Mouse (Mus musculus) embryonic facial prominence, embryonic 11.5 days (tissue): Measurements from ENCODE around the gene Utp11. TPM values are rescaled to one million over a fixed set of nuclear protein-coding genes. Genes with fewer than 3 reads are reported as not detected.

Source experiments
- ATAC-seq: fragments of 200-750 bp; cut with Nextera tagmentation; replicated peaks from 2 replicates; pipeline ENCODE4 v1.8.0; 2017; ENCODE audit warnings: low read depth; ENCODE audit not compliant: insufficient number of reproducible peaks, low FRiP score, low TSS enrichment
- DNase-seq: peaks from one replicate; pipeline ENCODE4 v3.0.0-alpha.2; 2015; ENCODE audit warnings: low spot score
- H3K27ac ChIP-seq: fragments of 300-500 bp; sonication (generic); replicated peaks from 2 replicates; pipeline ENCODE4 v1.5.1; 2014; ENCODE audit warnings: mild to moderate bottlenecking, low read depth, low read length, control low read depth
- H3K27me3 ChIP-seq: fragments of 300-500 bp; sonication (generic); 2 replicates; pipeline ENCODE4 v1.6.1; 2014; ENCODE audit warnings: mild to moderate bottlenecking, low read length, moderate library complexity, mixed read lengths; ENCODE audit not compliant: control insufficient read depth, insufficient read depth
- H3K36me3 ChIP-seq: fragments of 300-500 bp; sonication (generic); replicated peaks from 2 replicates; pipeline ENCODE4 v1.6.1; 2014; ENCODE audit warnings: low read depth, mild to moderate bottlenecking, low read length, moderate library complexity, mixed read lengths; ENCODE audit not compliant: control insufficient read depth, insufficient read depth
- H3K4me1 ChIP-seq: fragments of 300-500 bp; sonication (generic); 2 replicates; pipeline ENCODE4 v1.6.1; 2014; ENCODE audit warnings: low read length, mixed read lengths; ENCODE audit not compliant: control insufficient read depth, insufficient read depth
- H3K4me2 ChIP-seq: fragments of 300-500 bp; sonication (generic); 2 replicates; pipeline ENCODE4 v1.6.1; 2014; ENCODE audit warnings: low read depth, mild to moderate bottlenecking, control low read depth, low read length, moderate library complexity
- H3K4me3 ChIP-seq: fragments of 300-500 bp; sonication (generic); 2 replicates; pipeline ENCODE4 v1.5.1; 2014; ENCODE audit warnings: low read depth, low read length, control low read depth
- H3K9ac ChIP-seq: fragments of 300-500 bp; sonication (generic); replicated peaks from 2 replicates; pipeline ENCODE4 v1.6.1; 2014; ENCODE audit warnings: mild to moderate bottlenecking, control low read depth, low read length
- H3K9me3 ChIP-seq: fragments of 300-500 bp; sonication (generic); replicated peaks from 2 replicates; pipeline ENCODE4 v1.6.1; 2016; ENCODE audit warnings: mild to moderate bottlenecking, low read length, inconsistent platforms, mixed read lengths; ENCODE audit not compliant: control insufficient read depth
- WGBS: fragments of 180-500 bp; shearing (Covaris S2); extraction: QIAGEN DNeasy Blood & Tissue Kit; methylation state at CpG from one replicate; pipeline ENCODE4 v1.1.7; 2014; 5-methylcytosine and 5-hydroxymethylcytosine counted together
- microRNA counts: library from miRNA; unstranded; fragments of <30 nt; microRNA quantifications from one replicate; lab custom pipeline; 2016
- microRNA-seq: library from miRNA; unstranded; fragments of <30 nt; microRNA quantifications from one replicate; pipeline ENCODE4, GENCODE M21; 2016; ENCODE audit warnings: borderline number of aligned reads
- polyA plus RNA-seq: library from polyadenylated mRNA; unstranded; fragments of >200 nt; fragmentation: Nextera tagmentation; extraction: Ambion mirVana; gene quantifications from 2 replicates; pipeline ENCODE4 v1.2.1, GENCODE M21; 2014

Utp11 gene
- polyA plus RNA-seq, 1 experiment from 2014 or later = 90.3 TPM

- Histone ChIP-seq H3K4me2 (no peak overlapping the region), H3K9me3 (no peaks in the 10 kb centered on the region), H3K4me3 (no peak overlapping the region), H3K27me3 (no peaks in the 10 kb centered on the region), H3K4me1 (no peaks in the 10 kb centered on the region), H3K9ac (no peak overlapping the region), H3K36me3 (no peaks in the 10 kb centered on the region), H3K27ac (no peak overlapping the region)
- ATAC-seq = no peak
- 69% methylated on average over 10 of the region's 10 CpGs for WGBS
- DNase-seq = no peak
These were observed 60.5 kb downstream of the Utp11 start for GRCm38 (mm10) chr4:124632856-124633255.

- Histone ChIP-seq H3K9me3 (no peaks in the 10 kb centered on the region), H3K27ac (no peak overlapping the region), H3K4me2 (no peak overlapping the region), H3K36me3 (no peaks in the 10 kb centered on the region), H3K9ac (no peak overlapping the region), H3K27me3 (no peaks in the 10 kb centered on the region), H3K4me3 (no peak overlapping the region), H3K4me1 (no peaks in the 10 kb centered on the region)
- ATAC-seq (no peak), DNase-seq (no peak)
- WGBS = 59% methylated on average over 4 of the region's 4 CpGs
These were observed 61.9 kb downstream of the Utp11 start for GRCm38 (mm10) chr4:124631456-124631855.

MicroRNAs encoded within 50 kb of the gene (microRNA counts, 519-probe panel; counts per million panel counts)
- not detected for microRNA mmu-miR-697 (lab: Ali Mortazavi, UCI)

Small RNA genes lying within 50 kb of the gene (microRNA-seq; reads per million reads assigned to microRNA genes)
- not detected for gene Gm24721
- not detected for gene Mir697

Other genes starting within 250 kb of the Utp11 start
- not detected in 2 replicates for gene 3100002H09Rik, start 82.8 kb downstream of the Utp11 start, polyA plus RNA-seq
- 2.1 and 3.4 TPM in 2 replicates for gene Pou3f1, start 36.8 kb downstream of the Utp11 start, polyA plus RNA-seq
- 9.7 and 10.7 TPM in 2 replicates for gene Fhl3, start 7.1 kb upstream of the Utp11 start, polyA plus RNA-seq
- gene Sf3a3, start 21.2 kb upstream of the Utp11 start, polyA plus RNA-seq = 236 and 240 TPM in 2 replicates
- 26.2 and 28.2 TPM in 2 replicates for gene Inpp5b, start 48.2 kb upstream of the Utp11 start, polyA plus RNA-seq
- gene Mtf1, start 108.5 kb upstream of the Utp11 start, polyA plus RNA-seq = 12.3 and 12.6 TPM in 2 replicates
- gene Yrdc, start 157.1 kb upstream of the Utp11 start, polyA plus RNA-seq = 39.9 and 41.0 TPM in 2 replicates
- gene 1110065P20Rik, start 157.6 kb upstream of the Utp11 start, polyA plus RNA-seq = 39.8 and 43.3 TPM in 2 replicates
- 1.9 and 2.4 TPM in 2 replicates for gene Maneal, start 168.6 kb upstream of the Utp11 start, polyA plus RNA-seq
- gene Epha10, start 187.3 kb upstream of the Utp11 start, polyA plus RNA-seq = 0.55 and 0.68 TPM in 2 replicates
- gene 9930104L06Rik, start 243.4 kb upstream of the Utp11 start, polyA plus RNA-seq = 3.8 and 5.5 TPM in 2 replicates
- gene Cdca8, start 245.7 kb upstream of the Utp11 start, polyA plus RNA-seq = 191 and 200 TPM in 2 replicates